Mouse (Mus musculus): ENCODE results near the gene Ets1.

Gene Ets1

DNA sequence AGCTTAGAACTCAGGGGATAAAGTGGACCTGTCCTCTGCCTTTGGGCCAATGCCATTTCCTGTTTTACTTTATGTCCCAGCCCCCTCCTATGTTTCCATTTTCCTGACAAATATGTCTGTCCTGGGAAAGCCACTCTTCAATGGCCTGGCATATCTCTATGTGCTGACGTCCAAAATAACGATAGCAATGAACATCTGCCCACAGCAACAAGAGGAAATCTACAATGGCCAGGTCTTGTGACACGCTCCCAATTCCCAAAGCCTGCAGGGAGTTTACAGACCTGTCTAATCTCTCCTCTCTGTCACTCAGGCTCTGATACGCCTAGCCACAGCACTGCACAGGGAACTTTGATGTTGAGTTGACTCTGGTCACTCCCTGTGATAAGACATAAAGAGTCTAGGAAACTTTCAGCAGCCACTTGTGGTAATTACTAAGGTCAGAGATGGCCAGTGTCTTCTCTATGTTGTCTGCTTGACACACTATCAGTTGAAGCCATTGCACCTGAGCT is 124.7 kb downstream of the Ets1 start:
- no peak for DNase-seq (ENCODE audit: low read depth, low spot score)

DNA sequence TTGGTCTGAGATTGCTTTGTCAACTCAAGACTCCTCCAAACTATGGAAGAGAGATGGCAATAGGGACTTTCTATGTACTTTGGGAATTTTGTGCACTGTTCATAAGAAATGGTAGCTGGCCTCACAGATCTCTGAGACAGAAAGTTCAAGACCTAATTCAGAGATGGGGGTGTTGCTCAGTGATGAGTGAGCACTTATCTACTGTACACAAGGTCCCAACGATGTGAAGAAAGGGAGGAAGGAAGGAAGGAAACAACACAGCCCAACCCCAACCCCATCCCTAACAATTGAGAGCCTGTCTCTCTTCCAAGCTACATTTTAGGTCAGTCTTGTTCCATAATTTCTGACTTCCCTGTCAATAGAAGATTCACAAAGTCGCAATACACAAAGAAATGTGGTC is 125.3 kb downstream of the Ets1 start:
- DNase-seq (ENCODE audit: low read depth, low spot score), result no peak

DNA sequence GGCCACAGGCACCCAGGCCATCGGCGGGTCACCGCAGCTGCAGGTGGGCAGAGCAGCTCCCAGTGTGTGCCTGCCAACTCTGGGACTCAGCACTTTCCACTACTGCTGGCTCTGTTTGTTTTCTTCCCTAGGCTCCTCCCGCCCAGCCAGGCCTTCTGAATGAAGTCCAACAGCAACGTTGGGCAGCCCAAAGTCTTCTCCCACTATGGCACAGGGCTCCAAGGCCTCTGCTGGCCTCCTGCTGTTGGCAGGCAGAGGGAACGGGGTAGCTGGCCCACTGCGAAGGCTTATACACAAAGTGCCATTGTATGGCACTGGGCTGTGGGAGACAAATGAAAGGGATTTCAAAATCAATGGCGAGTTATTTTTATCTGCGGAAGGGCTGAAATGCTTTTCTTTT is 128.4 kb downstream of the Ets1 start:
- DNase-seq (ENCODE audit: low read depth, low spot score), result no peak

DNA sequence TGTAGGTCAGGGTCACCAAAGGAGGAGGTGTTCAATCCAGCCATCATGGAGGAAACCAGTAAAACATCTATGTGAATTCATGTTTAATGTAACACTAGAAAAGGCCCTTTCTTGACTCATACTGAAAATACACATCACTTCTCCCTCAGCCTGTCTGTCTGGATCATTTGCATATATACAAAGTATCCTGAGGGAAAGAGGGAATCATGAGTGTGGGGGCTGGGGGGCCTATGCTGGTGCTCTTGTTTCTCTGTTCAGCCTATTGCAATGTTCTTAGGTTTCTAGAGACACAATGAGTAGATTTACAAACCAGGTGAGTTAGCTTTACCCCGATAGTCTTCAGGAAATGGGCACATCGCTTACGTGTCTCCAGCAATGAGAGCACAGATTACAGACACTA is 129.1 kb downstream of the Ets1 start:
- DNase-seq (ENCODE audit: low read depth, low spot score), result no peak

DNA sequence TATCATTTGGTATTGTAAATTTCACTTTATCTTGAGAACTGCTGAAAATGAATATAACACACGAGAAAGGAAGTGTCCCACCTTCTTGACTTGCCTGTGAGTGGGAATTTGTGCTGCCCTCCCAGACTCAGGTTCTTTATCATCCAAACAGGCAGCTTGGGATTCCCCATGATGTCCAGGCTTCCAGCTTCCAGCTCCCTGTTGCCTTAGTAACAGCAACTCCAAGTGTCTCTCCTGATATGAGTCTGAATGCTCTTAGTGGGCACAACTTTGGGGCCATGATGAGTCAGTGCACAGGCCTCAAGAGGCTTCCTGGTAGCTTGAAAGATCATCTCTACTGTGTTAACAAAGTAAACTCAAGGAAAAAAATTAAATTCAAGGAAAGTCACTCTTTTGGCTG is 142.8 kb downstream of the Ets1 start:
- no peak for DNase-seq (ENCODE audit: low read depth, low spot score)

DNA sequence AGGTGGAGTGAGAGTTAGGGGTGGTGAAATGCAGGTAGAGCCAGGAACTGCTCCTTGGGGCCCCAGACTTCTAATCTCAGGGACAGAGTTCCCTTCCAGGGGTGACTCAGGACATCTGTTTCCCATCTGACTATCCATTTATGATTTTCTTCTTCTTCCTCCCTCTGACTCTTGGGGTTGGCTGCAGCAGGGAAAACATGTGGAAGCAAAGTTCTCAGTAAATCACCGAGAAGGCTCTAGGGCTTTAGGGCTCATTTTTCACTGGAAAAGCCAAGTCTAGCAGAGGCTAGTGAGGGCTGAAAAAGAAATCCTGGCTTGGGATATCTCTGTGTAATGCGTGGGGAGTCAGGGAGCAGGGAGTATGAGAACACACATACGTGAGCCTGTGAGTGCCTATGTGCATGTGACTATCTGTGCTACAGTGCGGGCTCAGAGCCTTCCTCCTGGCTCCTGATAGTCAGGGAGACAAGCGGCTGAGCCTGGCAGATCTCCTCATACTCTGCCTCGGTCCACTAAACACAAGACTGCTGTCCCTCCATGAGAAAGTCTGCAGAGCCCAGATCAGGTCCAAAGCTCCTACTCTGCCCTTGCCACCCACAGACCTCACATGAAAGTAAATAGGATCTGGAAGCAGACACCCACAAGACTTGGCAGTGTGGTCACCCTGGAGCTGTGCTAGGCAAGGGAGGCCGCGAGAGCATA is 146.5 kb downstream of the Ets1 start:
- DNase-seq (ENCODE audit: low read depth, low spot score), result no peak

DNA sequence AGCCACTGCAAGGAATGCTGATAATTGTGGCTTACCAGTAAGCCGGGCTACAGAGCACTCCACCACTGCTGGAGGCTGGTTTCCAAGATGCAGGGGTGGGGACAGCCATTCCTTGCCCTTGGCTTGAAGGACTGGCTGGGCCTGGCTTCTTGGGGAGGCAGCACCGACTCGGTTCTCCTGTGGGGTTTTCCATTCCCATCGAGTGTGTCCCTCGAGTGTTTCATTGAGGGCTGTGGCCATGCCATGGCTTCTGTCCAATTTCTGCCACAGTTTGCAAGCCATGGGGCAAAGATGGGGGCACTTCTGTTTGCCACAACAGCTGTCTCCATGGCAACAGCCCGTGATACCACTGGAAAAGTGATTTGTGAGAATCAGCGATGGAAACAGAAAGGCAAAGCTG is 151.1 kb downstream of the Ets1 start:
- no peak for DNase-seq (ENCODE audit: low read depth, low spot score)

- DNase-seq (ENCODE audit: low read depth, low spot score), result no peak
These were observed 151.6 kb downstream of the Ets1 start for GRCm38 (mm10) chr9:32787615-32788014.

- no peak for DNase-seq (ENCODE audit: low read depth, low spot score)
These were observed 153.3 kb downstream of the Ets1 start for GRCm38 (mm10) chr9:32789306-32789705.

- DNase-seq (ENCODE audit: low read depth, low spot score), result no peak
These were observed 155.7 kb downstream of the Ets1 start for GRCm38 (mm10) chr9:32791699-32792098.

GRCm38 (mm10) chr9:32798171-32798570 is 162.2 kb downstream of the Ets1 start:
- no peak for DNase-seq (ENCODE audit: low read depth, low spot score)

GRCm38 (mm10) chr9:32806106-32806505 is 170.1 kb downstream of the Ets1 start:
- no peak for DNase-seq (ENCODE audit: low read depth, low spot score)

Measured in retina, postnatal 7 days (tissue).